Mouse (Mus musculus) E14TG2a.4 (cell line): Measurements from ENCODE around the gene Npw.

Experiments
- H3K27me3 ChIP-seq: 2 replicates; pipeline ENCODE4 v1.6.1; 2014; ENCODE audit warnings: low read length, control low read depth; ENCODE audit not compliant: insufficient read depth
- H3K36me3 ChIP-seq: 2 replicates; pipeline ENCODE4 v1.6.1; 2014; ENCODE audit warnings: low read length, control low read depth; ENCODE audit not compliant: insufficient read depth
- H3K4me1 ChIP-seq: replicated peaks from 2 replicates; pipeline ENCODE4 v1.6.1; 2014; ENCODE audit warnings: low read depth, low read length, control low read depth
- H3K4me3 ChIP-seq: replicated peaks from 2 replicates; pipeline ENCODE4 v1.5.1; 2014; ENCODE audit warnings: mild to moderate bottlenecking, low read length
- H3K9me3 ChIP-seq: 2 replicates; pipeline ENCODE4 v1.6.1; 2014; ENCODE audit warnings: low read length, control low read depth
- CTCF ChIP-seq: conservative IDR thresholded peaks from 2 replicates; pipeline ENCODE4 v1.5.1; 2014; ENCODE audit warnings: low read length
- NANOG ChIP-seq: IDR thresholded peaks from 2 replicates; pipeline ENCODE4 v1.6.1; 2014; ENCODE audit warnings: borderline replicate concordance, low read length, mixed read lengths
- POU5F1 ChIP-seq: IDR thresholded peaks from 2 replicates; pipeline ENCODE4 v1.6.1; 2014; ENCODE audit warnings: low read length, borderline replicate concordance

Gene Npw

GRCm38 (mm10) chr17:24640581-24640980 is 17.7 kb downstream of the Npw start:
- Histone ChIP-seq H3K9me3 (no peaks in the 10 kb centered on the region), H3K36me3 (peaks cover 56% of the 10 kb centered on the region), H3K4me3 (peak overlapping the region; percentile 80), H3K27me3 (no peaks in the 10 kb centered on the region), H3K4me1 (peaks cover 94% of the 10 kb centered on the region)
- TF ChIP-seq POU5F1, result no peak
- no peak for TF ChIP-seq NANOG
- no peak for TF ChIP-seq CTCF

- H3K4me3 ChIP-seq, result peak overlapping the region; percentile 80
- TF ChIP-seq CTCF (no peak), POU5F1 (no peak), NANOG (no peak)
- no peaks in the 10 kb centered on the region for H3K9me3 ChIP-seq
- peaks cover 94% of the 10 kb centered on the region for H3K4me1 ChIP-seq
- no peaks in the 10 kb centered on the region for H3K27me3 ChIP-seq
- H3K36me3 ChIP-seq, result peaks cover 60% of the 10 kb centered on the region
Measured at GRCm38 (mm10) chr17:24640119-24640518, 18.1 kb downstream of the Npw start.

DNA sequence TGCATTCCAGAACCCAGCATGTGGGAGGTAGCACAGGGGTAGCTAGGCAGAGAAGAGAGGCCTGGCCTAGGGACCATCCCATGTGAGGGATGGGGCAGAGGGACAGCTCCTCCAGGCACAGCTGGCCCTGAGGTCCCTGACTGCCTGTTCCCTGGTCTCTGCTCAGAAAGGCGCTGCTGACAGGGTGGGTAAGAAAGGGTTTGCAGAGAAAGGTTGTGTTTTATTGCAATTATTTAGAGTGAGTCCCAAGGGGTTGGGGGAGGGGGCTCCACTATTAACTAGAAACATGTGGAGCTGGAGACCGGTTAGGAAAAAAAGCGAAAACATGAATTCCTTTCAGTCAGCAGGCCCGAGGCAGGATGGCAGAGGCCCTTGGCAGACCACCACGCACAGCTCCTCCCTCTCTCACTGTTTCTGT is 18.7 kb downstream of the Npw start:
- no peak for TF ChIP-seq POU5F1
- TF ChIP-seq NANOG, result no peak
- TF ChIP-seq CTCF, result no peak
- H3K27me3 ChIP-seq, result no peaks in the 10 kb centered on the region
- H3K36me3 ChIP-seq, result peaks cover 66% of the 10 kb centered on the region
- H3K4me1 ChIP-seq, result peaks cover 94% of the 10 kb centered on the region
- H3K9me3 ChIP-seq, result no peaks in the 10 kb centered on the region
- H3K4me3 ChIP-seq, result peak overlapping the region; percentile 80

- Histone ChIP-seq H3K9me3 (no peaks in the 10 kb centered on the region), H3K36me3 (peaks cover 72% of the 10 kb centered on the region), H3K4me1 (peaks cover 92% of the 10 kb centered on the region), H3K4me3 (peak overlapping the region; percentile 80), H3K27me3 (no peaks in the 10 kb centered on the region)
- TF ChIP-seq CTCF, result no peak
- no peak for TF ChIP-seq POU5F1
- TF ChIP-seq NANOG, result no peak
Measured at GRCm38 (mm10) chr17:24638840-24639239, 19.4 kb downstream of the Npw start.

- Histone ChIP-seq H3K4me3 (no peak overlapping the region), H3K4me1 (peaks cover 92% of the 10 kb centered on the region), H3K36me3 (peaks cover 72% of the 10 kb centered on the region), H3K9me3 (no peaks in the 10 kb centered on the region), H3K27me3 (no peaks in the 10 kb centered on the region)
- no peak for TF ChIP-seq CTCF
- TF ChIP-seq POU5F1, result no peak
- no peak for TF ChIP-seq NANOG
Measured at GRCm38 (mm10) chr17:24638214-24638613, 20.0 kb downstream of the Npw start.

- H3K36me3 ChIP-seq, result peaks cover 60% of the 10 kb centered on the region
- TF ChIP-seq NANOG (no peak), CTCF (no peak), POU5F1 (no peak)
- no peaks in the 10 kb centered on the region for H3K27me3 ChIP-seq
- H3K9me3 ChIP-seq, result no peaks in the 10 kb centered on the region
- H3K4me1 ChIP-seq, result peaks cover 86% of the 10 kb centered on the region
- peak overlapping the region; percentile 21 for H3K4me3 ChIP-seq
Measured at GRCm38 (mm10) chr17:24636781-24637481, 21.3 kb downstream of the Npw start.

- Histone ChIP-seq H3K4me3 (no peak overlapping the region), H3K36me3 (peaks cover 61% of the 10 kb centered on the region), H3K27me3 (no peaks in the 10 kb centered on the region), H3K4me1 (peaks cover 83% of the 10 kb centered on the region), H3K9me3 (no peaks in the 10 kb centered on the region)
- no peak for TF ChIP-seq CTCF
Measured at GRCm38 (mm10) chr17:24635694-24636093, 22.6 kb downstream of the Npw start.

DNA sequence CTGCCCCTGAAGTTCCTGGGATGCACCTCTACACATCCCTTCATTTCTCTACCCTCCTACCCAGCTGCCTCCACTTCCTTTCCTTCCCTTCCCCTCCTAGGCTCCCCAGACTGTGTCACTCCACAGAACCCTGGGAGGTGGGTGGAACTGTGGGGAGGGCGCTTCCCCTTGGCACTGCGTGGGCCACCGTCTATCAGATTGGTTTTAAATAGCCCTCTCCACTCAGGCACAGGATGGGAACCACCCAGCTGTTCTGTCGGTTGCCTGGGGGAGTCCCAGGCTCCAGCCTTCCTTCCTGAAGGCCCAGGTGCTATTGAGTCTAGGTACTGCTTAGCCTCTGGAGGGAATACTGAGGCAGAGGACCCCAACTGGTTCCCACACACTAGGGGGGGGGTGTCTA is 23.2 kb downstream of the Npw start:
- Histone ChIP-seq H3K27me3 (no peaks in the 10 kb centered on the region), H3K4me3 (no peak overlapping the region; the same call in 1 of the 2 replicates), H3K9me3 (no peaks in the 10 kb centered on the region), H3K4me1 (peaks cover 78% of the 10 kb centered on the region), H3K36me3 (peaks cover 66% of the 10 kb centered on the region)
- TF ChIP-seq CTCF, result no peak
- TF ChIP-seq POU5F1, result no peak
- no peak for TF ChIP-seq NANOG

GRCm38 (mm10) chr17:24633831-24634230 is 24.4 kb downstream of the Npw start:
- H3K36me3 ChIP-seq, result peaks cover 66% of the 10 kb centered on the region
- no peaks in the 10 kb centered on the region for H3K27me3 ChIP-seq
- TF ChIP-seq POU5F1 (no peak), NANOG (no peak)
- peaks cover 71% of the 10 kb centered on the region for H3K4me1 ChIP-seq
- H3K4me3 ChIP-seq, result 0 out of 2 replicates have a peak overlapping the region, but pooled peaks have one; percentile 88
- no peaks in the 10 kb centered on the region for H3K9me3 ChIP-seq
